Mouse (Mus musculus) megakaryocyte, embryonic 14.5 days (primary cell): ENCODE results near the gene Foxr1.

Experiments
- FLI1 ChIP-seq: IDR thresholded peaks from 2 replicates; pipeline ENCODE4 v1.6.1; 2012; ENCODE audit warnings: low read length, inconsistent platforms, mixed read lengths
- GATA1 ChIP-seq: IDR thresholded peaks from 3 replicates; pipeline ENCODE4 v1.6.1; 2012; ENCODE audit warnings: mixed read lengths, low read length, inconsistent platforms, borderline replicate concordance

- TF ChIP-seq FLI1 (no peak), GATA1 (no peak)
Observed at GRCm38 (mm10) chr9:44475936-44476335, 35.0 kb upstream of the Foxr1 start.
